Mouse (Mus musculus): Measurements from ENCODE around the gene Arfgap2.

DNA sequence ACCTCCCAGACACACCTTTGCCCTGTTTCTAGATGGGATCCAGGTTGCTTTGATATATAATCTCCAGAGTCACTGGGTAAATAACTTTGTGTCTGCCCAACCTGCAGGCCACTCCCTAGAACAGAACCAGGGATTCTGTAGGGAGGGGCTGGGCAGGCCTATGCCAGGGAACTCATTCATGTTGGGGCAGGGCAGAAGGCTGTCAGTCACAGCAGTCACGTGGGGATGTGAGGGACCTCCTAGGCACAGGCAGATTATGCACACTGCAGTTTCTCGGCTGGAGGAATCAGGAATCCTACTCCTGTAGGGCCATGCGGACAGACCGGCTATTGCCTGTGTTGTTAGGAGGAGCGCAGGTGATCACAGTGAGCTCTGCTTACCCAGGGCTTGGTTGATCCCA lies 16.6 kb downstream of the Arfgap2 start:
- TF ChIP-seq CTCF (IDR thresholded peaks at IDR 0.05; ENCODE audit: control insufficient read depth, insufficient read depth, insufficient replicate concordance, low read depth, low read length), result no peak
- TF ChIP-seq POLR2A (IDR thresholded peaks at IDR 0.05; ENCODE audit: control insufficient read depth, low read depth, low read length), result no peak

All from testis, adult 2 months (tissue).